Mouse (Mus musculus) hindbrain, postnatal 0 days (tissue): ENCODE results near the gene 1110032F04Rik. TPM values are rescaled to one million over a fixed set of nuclear protein-coding genes. Genes with fewer than 3 reads are reported as not detected.

Experiments used
- ATAC-seq: fragments of 200-750 bp; cut with Nextera tagmentation; 2 replicates; pipeline ENCODE4 v1.8.0; 2017; ENCODE audit warnings: mild to moderate bottlenecking, moderate TSS enrichment, moderate library complexity
- DNase-seq: peaks from one replicate; pipeline ENCODE4 v3.0.0-alpha.2; 2015; ENCODE audit warnings: low spot score
- H3K27ac ChIP-seq: fragments of 300-500 bp; sonication (generic); 2 replicates; pipeline ENCODE4 v1.5.1; 2014; ENCODE audit warnings: mild to moderate bottlenecking
- H3K27me3 ChIP-seq: fragments of 300-500 bp; sonication (generic); 2 replicates; pipeline ENCODE4 v1.6.1; 2014; ENCODE audit warnings: low read length, mixed read lengths; ENCODE audit not compliant: insufficient read depth
- H3K36me3 ChIP-seq: fragments of 300-500 bp; sonication (generic); 2 replicates; pipeline ENCODE4 v1.6.1; 2014; ENCODE audit warnings: low read length, mixed read lengths; ENCODE audit not compliant: insufficient read depth
- H3K4me1 ChIP-seq: fragments of 300-500 bp; sonication (generic); 2 replicates; pipeline ENCODE4 v1.6.1; 2014; ENCODE audit warnings: antibody characterized with exemption, low read length, mixed read lengths; ENCODE audit not compliant: insufficient read depth
- H3K4me2 ChIP-seq: fragments of 300-500 bp; sonication (generic); 2 replicates; pipeline ENCODE4 v1.6.1; 2014; ENCODE audit warnings: low read depth, mild to moderate bottlenecking, low read length, moderate library complexity, mixed read lengths
- H3K4me3 ChIP-seq: fragments of 300-500 bp; sonication (generic); 2 replicates; pipeline ENCODE4 v1.5.1; 2014; ENCODE audit warnings: low read length
- H3K9ac ChIP-seq: fragments of 300-500 bp; sonication (generic); replicated peaks from 2 replicates; pipeline ENCODE4 v1.6.1; 2014; ENCODE audit warnings: mild to moderate bottlenecking, low read length, moderate library complexity, mixed read lengths
- H3K9me3 ChIP-seq: fragments of 300-500 bp; sonication (generic); 2 replicates; pipeline ENCODE4 v1.6.1; 2016; ENCODE audit warnings: low read length, mixed read lengths
- CTCF ChIP-seq: IDR thresholded peaks from 2 replicates; pipeline ENCODE4 v1.5.1; 2016; ENCODE audit warnings: antibody characterized with exemption, control low read depth, low read depth
- WGBS: fragments of 180-500 bp; shearing (Covaris S2); extraction: QIAGEN DNeasy Blood & Tissue Kit; methylation state at CpG from one replicate; pipeline ENCODE4 v1.1.7; 2014; 5-methylcytosine and 5-hydroxymethylcytosine counted together
- polyA plus RNA-seq: library from polyadenylated mRNA; unstranded; fragments of >200 nt; fragmentation: Nextera tagmentation; extraction: Ambion mirVana; gene quantifications from 2 replicates; pipeline ENCODE4 v1.2.1, GENCODE M21; 2015
- total RNA-seq: library from RNA; depleted of rRNA; stranded (reverse); fragments of >200 nt; gene quantifications from 2 replicates; pipeline ENCODE4 v1.2.3, GENCODE M21; 2014

The 1110032F04Rik gene
- total and polyA plus RNA-seq, 2 experiments from 2014 or later: 4.8 to 29.0 TPM

- Histone ChIP-seq H3K36me3 (no peaks in the 10 kb centered on the region), H3K9ac (no peak overlapping the region), H3K4me1 (peaks cover 12% of the 10 kb centered on the region; the same call in 1 of the 2 replicates), H3K27me3 (no peaks in the 10 kb centered on the region), H3K27ac (no peak overlapping the region), H3K9me3 (no peaks in the 10 kb centered on the region), H3K4me3 (no peak overlapping the region), H3K4me2 (no peak overlapping the region)
- TF ChIP-seq CTCF: no peak
- no peak for ATAC-seq
- no peak for DNase-seq
- 93% methylated on average over 5 of the region's 5 CpGs for WGBS
Observed at GRCm38 (mm10) chr3:68827671-68828070, 41.7 kb upstream of the 1110032F04Rik start.

- ATAC-seq (no peak), DNase-seq (no peak)
- no peaks in the 10 kb centered on the region for H3K36me3 ChIP-seq
- H3K9me3 ChIP-seq: no peaks in the 10 kb centered on the region
- H3K9ac ChIP-seq: no peak overlapping the region
- H3K27me3 ChIP-seq: no peaks in the 10 kb centered on the region
- H3K4me1 ChIP-seq: peaks cover 5% of the 10 kb centered on the region; the same call in 1 of the 2 replicates
- TF ChIP-seq CTCF: no peak
- H3K4me2 ChIP-seq: no peak overlapping the region
- H3K4me3 ChIP-seq: no peak overlapping the region
- H3K27ac ChIP-seq: no peak overlapping the region
- WGBS: 91% methylated on average over 3 of the region's 3 CpGs
Observed at GRCm38 (mm10) chr3:68829944-68830343, 39.4 kb upstream of the 1110032F04Rik start.

- no peaks in the 10 kb centered on the region for H3K4me1 ChIP-seq
- H3K9me3 ChIP-seq: no peaks in the 10 kb centered on the region
- 47% methylated on average over 6 of the region's 6 CpGs for WGBS
- TF ChIP-seq CTCF: no peak
- no peak overlapping the region for H3K9ac ChIP-seq
- no peaks in the 10 kb centered on the region for H3K27me3 ChIP-seq
- ATAC-seq (no peak), DNase-seq (no peak)
- H3K36me3 ChIP-seq: no peaks in the 10 kb centered on the region
- H3K4me2 ChIP-seq: no peak overlapping the region
- H3K27ac ChIP-seq: no peak overlapping the region
- H3K4me3 ChIP-seq: no peak overlapping the region
Observed at GRCm38 (mm10) chr3:68836857-68837499, 32.4 kb upstream of the 1110032F04Rik start.

- no peaks in the 10 kb centered on the region for H3K9me3 ChIP-seq
- H3K9ac ChIP-seq: no peak overlapping the region
- no peaks in the 10 kb centered on the region for H3K4me1 ChIP-seq
- WGBS: 24% methylated on average over 4 of the region's 4 CpGs
- DNase-seq (peak; percentile 17), ATAC-seq (no peak)
- no peak for TF ChIP-seq CTCF
- no peak overlapping the region for H3K4me2 ChIP-seq
- H3K4me3 ChIP-seq: no peak overlapping the region
- H3K36me3 ChIP-seq: no peaks in the 10 kb centered on the region
- H3K27me3 ChIP-seq: no peaks in the 10 kb centered on the region
- H3K27ac ChIP-seq: no peak overlapping the region
Observed at GRCm38 (mm10) chr3:68840206-68840605, 29.2 kb upstream of the 1110032F04Rik start.

GRCm38 (mm10) chr3:68844025-68844424 is 25.4 kb upstream of the 1110032F04Rik start:
- DNase-seq (no peak), ATAC-seq (no peak)
- no peaks in the 10 kb centered on the region for H3K27me3 ChIP-seq
- 94% methylated on average over 4 of the region's 4 CpGs for WGBS
- no peak overlapping the region for H3K27ac ChIP-seq
- no peaks in the 10 kb centered on the region for H3K9me3 ChIP-seq
- H3K9ac ChIP-seq: no peak overlapping the region
- no peak overlapping the region for H3K4me3 ChIP-seq
- no peak for TF ChIP-seq CTCF
- no peak overlapping the region for H3K4me2 ChIP-seq
- no peaks in the 10 kb centered on the region for H3K36me3 ChIP-seq
- H3K4me1 ChIP-seq: no peaks in the 10 kb centered on the region

GRCm38 (mm10) chr3:68848323-68848722 is 21.1 kb upstream of the 1110032F04Rik start:
- no peak for TF ChIP-seq CTCF
- no peaks in the 10 kb centered on the region for H3K27me3 ChIP-seq
- no peak overlapping the region for H3K4me3 ChIP-seq
- WGBS: 77% methylated on average over 3 of the region's 3 CpGs
- H3K27ac ChIP-seq: no peak overlapping the region
- no peak overlapping the region for H3K9ac ChIP-seq
- ATAC-seq (no peak), DNase-seq (no peak)
- no peaks in the 10 kb centered on the region for H3K4me1 ChIP-seq
- H3K9me3 ChIP-seq: no peaks in the 10 kb centered on the region
- no peak overlapping the region for H3K4me2 ChIP-seq
- no peaks in the 10 kb centered on the region for H3K36me3 ChIP-seq

GRCm38 (mm10) chr3:68852414-68852813 is 17.0 kb upstream of the 1110032F04Rik start:
- Histone ChIP-seq H3K4me2 (no peak overlapping the region), H3K4me1 (no peaks in the 10 kb centered on the region), H3K36me3 (no peaks in the 10 kb centered on the region), H3K9ac (no peak overlapping the region), H3K27ac (no peak overlapping the region), H3K9me3 (no peaks in the 10 kb centered on the region), H3K4me3 (no peak overlapping the region), H3K27me3 (no peaks in the 10 kb centered on the region)
- 89% methylated on average over 1 of the region's 1 CpGs for WGBS
- no peak for DNase-seq
- TF ChIP-seq CTCF: no peak
- ATAC-seq: no peak
